Mouse (Mus musculus): Measurements from ENCODE around the gene Zfp804b. TPM values are rescaled to one million over a fixed set of nuclear protein-coding genes. Genes with fewer than 3 reads are reported as not detected.

Zfp804b gene
- 0.37 TPM for polyA plus RNA-seq (2014; fragmentation: Illumina TruSeq; extraction: RNeasy Lipid Tissue Mini Kit (QIAGEN cat#74804); ENCODE audit: low read depth, low replicate concordance)

DNA sequence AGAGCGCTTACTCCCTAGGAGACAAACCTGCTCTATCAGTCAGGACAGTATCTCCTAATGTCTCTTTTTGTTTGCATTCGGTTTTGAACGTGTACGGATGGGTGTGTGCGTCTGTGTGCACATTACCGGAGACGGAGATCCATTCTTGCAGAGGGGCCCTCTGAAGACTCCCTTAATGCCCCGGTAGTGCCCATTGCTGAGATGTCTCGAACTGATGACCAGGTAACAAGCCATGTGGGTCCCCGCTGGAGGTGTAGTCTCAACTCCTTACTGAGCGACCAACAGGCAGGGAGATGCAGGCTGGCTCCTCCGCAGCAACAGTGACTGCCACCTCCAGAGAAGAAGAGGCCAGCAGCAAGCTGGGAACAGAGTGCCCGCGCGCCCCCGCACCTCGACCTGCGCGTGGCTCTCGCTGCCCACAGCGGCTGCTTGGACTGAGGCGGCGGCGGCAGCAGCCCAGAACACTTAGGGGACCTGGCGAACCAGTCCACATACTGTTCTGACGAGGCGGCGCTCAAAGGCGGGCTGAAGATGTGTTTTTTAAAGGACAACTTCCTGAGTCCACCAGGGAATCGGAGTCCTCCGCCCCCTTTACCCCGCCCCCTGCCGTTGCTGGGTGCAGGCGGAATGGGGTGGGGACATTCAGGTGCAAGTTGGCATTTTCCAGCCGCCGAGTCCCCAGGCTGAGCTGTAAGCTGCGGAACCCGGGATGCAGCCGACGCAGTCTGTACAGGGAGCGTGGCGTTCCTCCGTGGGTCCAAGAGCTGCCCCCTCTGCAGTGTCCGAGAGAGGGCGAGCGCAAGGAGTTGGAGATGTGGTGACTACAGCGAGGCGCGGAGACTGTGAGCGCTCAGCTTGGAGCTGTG is at the start of gene Zfp804b:
Gene Zfp804b (minus strand): TSS at position 612 of the 866 bp plus-strand sequence.

DNA sequence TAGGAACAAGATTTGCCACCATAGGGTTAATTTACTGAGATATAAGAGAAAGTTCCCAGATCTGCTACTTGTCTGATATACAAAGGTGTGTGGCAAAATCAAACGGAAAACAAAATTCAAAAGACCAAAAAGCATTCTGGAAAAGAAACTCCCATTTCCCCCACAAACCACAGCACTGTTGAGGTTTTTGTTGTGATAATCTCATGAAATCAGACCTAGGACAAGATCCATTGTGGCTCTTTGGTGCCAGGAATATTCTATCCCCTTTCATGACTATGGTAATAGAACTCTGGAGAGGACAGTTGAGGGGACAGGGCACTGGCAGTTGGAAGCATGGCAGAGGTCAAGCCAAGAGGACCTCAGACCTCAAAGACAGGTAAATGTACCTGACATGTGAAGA is 40.7 kb downstream of the Zfp804b start, which contains the start of gene Tex47:
Gene Tex47 (plus strand): TSS at position 301 of the 400 bp plus-strand sequence.

Other genes with a start within 250 kb of the Zfp804b start
- gene Tex47, start 40.6 kb downstream of the Zfp804b start, polyA plus RNA-seq (2014; fragmentation: Illumina TruSeq; extraction: RNeasy Lipid Tissue Mini Kit (QIAGEN cat#74804); ENCODE audit: low read depth, low replicate concordance): 2.3 TPM

Measured in adipose tissue, adult 10 weeks (tissue).